Mouse (Mus musculus): ENCODE measurements at regions not wholly inside any gene's neighbourhood (a gene's known extent, or its start where the extent isn't known, plus 50 kb on each side); places are given as distances from the start of the nearest gene placed in this dataset.

DNA sequence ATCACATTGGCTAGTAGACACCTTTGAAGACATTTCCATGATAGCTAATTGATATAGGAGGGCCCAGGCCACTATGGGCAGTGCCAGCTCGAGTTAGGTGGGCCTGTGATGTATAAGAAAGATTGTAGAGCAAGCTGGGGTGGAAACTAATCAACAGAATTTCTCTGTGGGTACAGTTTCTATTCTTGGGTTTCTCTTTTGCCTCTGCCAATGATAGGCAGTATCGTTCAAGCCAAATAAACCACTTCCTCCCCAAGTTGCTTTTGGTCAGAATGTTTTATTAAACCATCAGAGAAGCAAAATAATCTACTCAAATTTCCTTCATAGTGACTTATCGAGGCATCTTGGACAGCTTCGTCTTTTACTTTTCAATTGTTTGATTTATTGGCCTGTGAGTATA, 90.3 kb downstream of the Ankrd50 start:
- no peak overlapping the region for H3K4me3 ChIP-seq (ENCODE audit: control insufficient read depth in 1 of 2, insufficient read depth in 1 of 2, low read depth in 2 of 2, low read length in 2 of 2)
- no peak overlapping the region for H3K27ac ChIP-seq (ENCODE audit: control insufficient read depth, low read depth, low read length)
- no peaks in the 10 kb centered on the region for H3K79me2 ChIP-seq (ENCODE audit: control insufficient read depth, insufficient read depth, low read length, poor library complexity)
- no peaks in the 10 kb centered on the region for H3K9me3 ChIP-seq (replicated peaks; ENCODE audit: insufficient read depth, low read length)
- H3K9ac ChIP-seq (ENCODE audit: control insufficient read depth, low read depth, low read length, poor library complexity, severe bottlenecking): no peak overlapping the region
- H3K4me1 ChIP-seq (ENCODE audit: control insufficient read depth in 1 of 2, insufficient read depth in 2 of 2, low read length in 2 of 2): no peaks in the 10 kb centered on the region
- TF ChIP-seq MXI1 (IDR thresholded peaks at IDR 0.05; ENCODE audit: low read depth, low read length) (no peak), RAD21 (IDR thresholded peaks at IDR 0.05; ENCODE audit: low read depth, low read length) (no peak), TCF12 (IDR thresholded peaks at IDR 0.05; ENCODE audit: low read depth, low read length) (no peak), USF1 (IDR thresholded peaks at IDR 0.05; ENCODE audit: low read depth, low read length) (no peak), USF2 (IDR thresholded peaks at IDR 0.05; ENCODE audit: borderline replicate concordance in 1 of 2, insufficient read depth in 1 of 2, low read depth in 1 of 2, low read length in 2 of 2) (no peak), CHD1 (IDR thresholded peaks at IDR 0.05; ENCODE audit: low read depth, low read length) (no peak), HCFC1 (IDR thresholded peaks at IDR 0.05; ENCODE audit: low read depth, low read length) (no peak), E2F4 (IDR thresholded peaks at IDR 0.05; ENCODE audit: borderline replicate concordance, low read depth, low read length) (no peak), ZMIZ1 (IDR thresholded peaks at IDR 0.05; ENCODE audit: low read depth, low read length) (no peak), KAT2A (conservative IDR thresholded peaks at IDR 0.05; ENCODE audit: low read depth, low read length) (no peak), CTCF (IDR thresholded peaks at IDR 0.05 in 2 of 3, conservative IDR thresholded peaks at IDR 0.05 in 1 of 3; ENCODE audit: control insufficient read depth in 1 of 3, insufficient read depth in 1 of 3, low read depth in 2 of 3, low read length in 3 of 3, poor library complexity in 1 of 3, severe bottlenecking in 1 of 3) (no peak), POLR2A (IDR thresholded peaks at IDR 0.05; ENCODE audit: control insufficient read depth in 1 of 2, insufficient read depth in 1 of 2, low read depth in 1 of 2, low read length in 2 of 2, poor library complexity in 1 of 2) (no peak), ZKSCAN1 (IDR thresholded peaks at IDR 0.05; ENCODE audit: low read depth, low read length) (no peak), SIN3A (IDR thresholded peaks at IDR 0.05; ENCODE audit: low read length) (no peak), CHD2 (IDR thresholded peaks at IDR 0.05; ENCODE audit: low read length) (no peak)
- H3K36me3 ChIP-seq (ENCODE audit: control insufficient read depth in 1 of 2, insufficient read depth in 2 of 2, low read length in 2 of 2): no peaks in the 10 kb centered on the region
- no peaks in the 10 kb centered on the region for H3K27me3 ChIP-seq (ENCODE audit: control insufficient read depth in 1 of 2, insufficient read depth in 2 of 2, low read length in 2 of 2)
- DNase-seq (ENCODE audit: low read depth, low spot score): no peak

DNA sequence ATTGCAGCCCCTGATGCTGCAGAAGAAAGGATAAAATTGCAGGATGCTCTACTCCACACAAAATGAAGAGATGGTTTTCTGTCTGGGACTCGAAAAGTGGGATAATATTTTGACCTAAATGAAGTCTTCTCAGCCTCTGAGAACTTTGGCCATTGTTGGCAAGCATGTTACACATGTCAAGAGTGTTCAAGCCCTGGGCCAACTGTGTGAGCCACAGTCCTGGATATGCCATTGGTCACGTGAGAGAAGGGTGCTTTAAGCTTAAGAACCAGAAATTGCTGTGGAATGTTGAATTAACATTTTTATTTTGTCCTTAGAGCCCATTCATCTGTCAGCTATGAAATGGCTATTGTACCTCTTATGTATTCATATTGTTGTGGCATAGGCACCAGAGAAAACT, 95.0 kb downstream of the Ankrd50 start:
- no peaks in the 10 kb centered on the region for H3K27me3 ChIP-seq (ENCODE audit: control insufficient read depth in 1 of 2, insufficient read depth in 2 of 2, low read length in 2 of 2)
- H3K4me3 ChIP-seq (ENCODE audit: control insufficient read depth in 1 of 2, insufficient read depth in 1 of 2, low read depth in 2 of 2, low read length in 2 of 2): no peak overlapping the region
- no peak overlapping the region for H3K9ac ChIP-seq (ENCODE audit: control insufficient read depth, low read depth, low read length, poor library complexity, severe bottlenecking)
- H3K79me2 ChIP-seq (ENCODE audit: control insufficient read depth, insufficient read depth, low read length, poor library complexity): no peaks in the 10 kb centered on the region
- DNase-seq (ENCODE audit: low read depth, low spot score): no peak
- no peaks in the 10 kb centered on the region for H3K9me3 ChIP-seq (replicated peaks; ENCODE audit: insufficient read depth, low read length)
- H3K36me3 ChIP-seq (ENCODE audit: control insufficient read depth in 1 of 2, insufficient read depth in 2 of 2, low read length in 2 of 2): no peaks in the 10 kb centered on the region
- H3K4me1 ChIP-seq (ENCODE audit: control insufficient read depth in 1 of 2, insufficient read depth in 2 of 2, low read length in 2 of 2): no peaks in the 10 kb centered on the region
- TF ChIP-seq MYC (IDR thresholded peaks at IDR 0.05; ENCODE audit: low read depth, low read length) (no peak), KAT2A (conservative IDR thresholded peaks at IDR 0.05; ENCODE audit: low read depth, low read length) (no peak), GABPA (IDR thresholded peaks at IDR 0.05; ENCODE audit: low read depth, low read length) (no peak), BHLHE40 (IDR thresholded peaks at IDR 0.05; ENCODE audit: borderline replicate concordance, low read depth, low read length) (no peak), UBTF (IDR thresholded peaks at IDR 0.05; ENCODE audit: borderline replicate concordance, insufficient read depth, low read depth, low read length) (no peak), MAFK (IDR thresholded peaks at IDR 0.05; ENCODE audit: borderline replicate concordance, low read depth, low read length) (no peak), MAZ (IDR thresholded peaks at IDR 0.05; ENCODE audit: low read depth, low read length) (no peak), E2F4 (IDR thresholded peaks at IDR 0.05; ENCODE audit: borderline replicate concordance, low read depth, low read length) (no peak), POLR2AphosphoS2 (IDR thresholded peaks at IDR 0.05; ENCODE audit: low read length) (no peak), SMC3 (IDR thresholded peaks at IDR 0.05; ENCODE audit: low read depth, low read length) (no peak), ZNF384 (IDR thresholded peaks at IDR 0.05; ENCODE audit: low read depth, low read length) (no peak), TBP (IDR thresholded peaks at IDR 0.05; ENCODE audit: low read depth, low read length) (no peak), USF1 (IDR thresholded peaks at IDR 0.05; ENCODE audit: low read depth, low read length) (no peak), USF2 (IDR thresholded peaks at IDR 0.05; ENCODE audit: borderline replicate concordance in 1 of 2, insufficient read depth in 1 of 2, low read depth in 1 of 2, low read length in 2 of 2) (no peak), GATA1 (IDR thresholded peaks at IDR 0.05; ENCODE audit: low read depth, low read length) (no peak), TCF12 (IDR thresholded peaks at IDR 0.05; ENCODE audit: low read depth, low read length) (no peak), CHD2 (IDR thresholded peaks at IDR 0.05; ENCODE audit: low read length) (no peak), POLR2A (IDR thresholded peaks at IDR 0.05; ENCODE audit: control insufficient read depth in 1 of 2, insufficient read depth in 1 of 2, low read depth in 1 of 2, low read length in 2 of 2, poor library complexity in 1 of 2) (no peak), MYB (IDR thresholded peaks at IDR 0.05; ENCODE audit: low read depth, low read length) (no peak), HCFC1 (IDR thresholded peaks at IDR 0.05; ENCODE audit: low read depth, low read length) (no peak)
- no peak overlapping the region for H3K27ac ChIP-seq (ENCODE audit: control insufficient read depth, low read depth, low read length)
